Mouse (Mus musculus) Patski (cell line): Measurements from ENCODE around the gene Mfsd11. TPM values are rescaled to one million over a fixed set of nuclear protein-coding genes. Genes with fewer than 3 reads are reported as not detected.

Experiments used
- ATAC-seq: fragments of 100-300 bp; one replicate; pipeline ENCODE4 v1.8.0; 2021
- CTCF ChIA-PET: fragments of 350-600 bp; sonication (Branson Sonifier 250); formaldehyde crosslinking; loops from one replicate; lab custom pipeline; 2022; ENCODE audit warnings: inconsistent platforms; lab: Charles Lee
- POLR2A ChIA-PET: fragments of 350-600 bp; sonication (Branson Sonifier 250); formaldehyde crosslinking; loops from one replicate; lab custom pipeline; 2022; ENCODE audit warnings: antibody characterized with exemption, inconsistent platforms; lab: Charles Lee
- DNase-seq: peaks from one replicate; pipeline ENCODE4 v3.0.0-alpha.2; 2011; ENCODE audit warnings: low read depth, low spot score
- H3K27me3 ChIP-seq: fragments of 371-371 bp; one replicate; pipeline ENCODE4 v1.5.1; 2021
- CTCF ChIP-seq: fragments of 100-300 bp; IDR thresholded peaks from one replicate; pipeline ENCODE4 v1.5.1; 2021
- in situ Hi-C: fragments of 300-500 bp; cut with MboI; formaldehyde crosslinking; loops from 3 replicates; pipeline ENCODE4 v1.11.1; 2018; ENCODE audit warnings: low pct_unique_long_range_greater_than_20kb, mixed read lengths
- polyA plus RNA-seq: library from polyadenylated mRNA; unstranded; gene quantifications from one replicate; pipeline ENCODE4 v1.2.3, GENCODE M21; 2021

Gene Mfsd11
- polyA plus RNA-seq, 1 experiment from 2014 or later: 58.8 TPM

DNA sequence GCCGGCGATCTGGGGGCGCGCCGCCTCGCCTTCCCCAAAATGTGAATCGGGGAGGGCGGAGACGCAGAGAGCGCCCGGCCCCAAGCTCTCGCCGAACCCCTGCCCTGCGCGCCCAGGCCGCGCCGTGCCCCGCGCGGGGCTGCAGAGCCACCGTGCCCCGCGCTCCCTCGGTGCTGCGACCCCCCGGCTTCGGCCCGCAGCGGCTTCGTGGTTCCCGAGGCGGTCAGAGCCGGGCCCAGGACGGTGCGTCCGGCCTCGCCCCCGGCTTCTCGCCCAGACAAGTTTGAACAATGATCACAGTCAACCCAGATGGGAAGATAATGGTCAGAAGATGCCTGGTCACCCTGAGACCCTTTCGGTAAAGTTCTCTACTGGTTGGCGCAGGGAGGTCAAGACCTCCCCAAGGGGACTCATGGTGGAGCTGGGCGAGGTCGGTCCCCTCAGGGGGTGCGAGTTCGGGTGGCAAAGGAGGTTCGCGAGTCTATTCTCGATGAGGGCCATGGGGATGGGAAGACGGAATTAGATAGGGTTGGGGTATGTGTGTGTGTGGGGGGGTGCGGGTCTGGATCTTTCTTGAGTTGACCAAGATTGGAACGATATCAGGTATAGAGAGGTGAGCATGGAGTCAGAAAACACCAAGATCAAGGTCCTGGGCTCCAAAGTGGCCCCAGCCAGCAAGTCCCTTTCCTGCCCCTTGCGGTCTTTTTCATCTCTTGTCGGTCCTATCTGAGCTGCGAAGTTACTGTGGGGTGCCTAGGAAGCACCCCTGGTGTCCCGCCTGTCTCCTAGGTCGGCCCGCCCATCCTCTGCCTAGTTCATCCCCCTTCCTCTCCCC is 67.2 kb downstream of the Mfsd11 start:
- TF ChIP-seq CTCF: no peak
- ATAC-seq (no peak), DNase-seq (no peak)
- in situ Hi-C loops: loop anchor here (10.0 to 25.0 kb wide), 2 partner anchors 95 to 443 kb away; no protein-coding TSS in a partner anchor
- ChIA-PET POLR2A (no interaction called here), CTCF (no interaction called here)
- H3K27me3 ChIP-seq: peaks cover 36% of the 10 kb centered on the region

DNA sequence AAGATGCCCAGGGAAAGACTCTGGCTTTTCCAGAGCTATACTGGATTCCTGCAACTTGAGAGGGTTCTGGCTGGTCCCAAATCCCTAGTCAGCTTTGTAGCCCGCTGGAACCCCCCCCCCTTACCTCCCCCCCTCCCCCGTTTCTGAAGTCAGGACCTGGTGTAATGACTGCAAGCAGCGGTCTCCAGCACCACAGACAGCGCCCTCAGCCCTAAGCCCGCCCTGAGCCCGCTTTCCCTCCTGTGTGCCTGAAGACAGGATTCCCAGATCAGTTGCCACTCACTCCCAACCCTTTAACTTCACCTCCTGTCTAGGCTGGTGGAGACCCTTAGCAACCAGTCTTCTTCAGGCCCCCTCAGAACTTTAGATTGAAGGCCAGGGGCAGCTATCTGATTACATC is 68.5 kb downstream of the Mfsd11 start:
- POLR2A ChIA-PET: no interaction called here
- no peak for ATAC-seq
- TF ChIP-seq CTCF: no peak
- DNase-seq: no peak
- CTCF ChIA-PET: no interaction called here
- peaks cover 36% of the 10 kb centered on the region for H3K27me3 ChIP-seq
- in situ Hi-C loops: loop anchor here (10.0 to 25.0 kb wide), 2 partner anchors 94 to 442 kb away; no protein-coding TSS in a partner anchor

DNA sequence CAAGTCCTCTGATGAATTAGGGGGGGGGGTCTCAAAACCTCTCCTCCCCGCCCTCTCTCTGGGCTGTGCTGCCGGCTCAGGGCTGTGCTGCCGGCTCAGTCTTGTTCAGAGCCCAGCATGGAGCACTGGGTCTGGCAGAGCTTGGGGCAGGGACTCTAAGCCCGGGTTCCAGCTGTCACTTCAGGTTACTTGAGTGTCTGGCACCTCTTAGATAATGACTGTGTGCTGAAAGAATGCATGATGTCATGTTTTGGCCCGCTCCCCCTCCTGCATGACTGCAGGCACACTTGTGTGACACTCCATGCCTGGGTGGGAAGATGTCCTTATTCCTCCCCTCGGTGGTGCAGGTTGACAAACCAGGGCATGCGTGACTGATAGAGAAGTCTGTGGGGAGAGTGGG is 69.8 kb downstream of the Mfsd11 start:
- POLR2A ChIA-PET: no interaction called here
- CTCF ChIA-PET: interaction anchor here (1.7 kb wide), 1 partner anchor 37 kb away, joined by 4 read pairs; no protein-coding TSS in a partner anchor
- DNase-seq (no peak), ATAC-seq (no peak)
- no peak for TF ChIP-seq CTCF
- peaks cover 34% of the 10 kb centered on the region for H3K27me3 ChIP-seq
- in situ Hi-C loops: loop anchor here (10.0 to 25.0 kb wide), 2 partner anchors 93 to 440 kb away; no protein-coding TSS in a partner anchor

Other genes starting within 250 kb of the Mfsd11 start
- 15.6 TPM for gene Rhbdf2, start 225.4 kb upstream of the Mfsd11 start, polyA plus RNA-seq
- 0.56 TPM for gene Prcd, start 198.9 kb upstream of the Mfsd11 start, polyA plus RNA-seq
- 0.24 TPM for gene Cygb, start 198.1 kb upstream of the Mfsd11 start, polyA plus RNA-seq
- not detected for gene St6galnac1, start 76.9 kb upstream of the Mfsd11 start, polyA plus RNA-seq
- 116 TPM for gene Mxra7, start 24.4 kb upstream of the Mfsd11 start, polyA plus RNA-seq
- gene Mettl23, start 9.2 kb upstream of the Mfsd11 start, polyA plus RNA-seq: 22.6 TPM
- 77.3 TPM for gene Jmjd6, start 9.0 kb upstream of the Mfsd11 start, polyA plus RNA-seq
- 283 TPM for gene Srsf2, start 654 bp downstream of the Mfsd11 start, polyA plus RNA-seq
- 0.05 TPM for gene Mgat5b, start 66.4 kb downstream of the Mfsd11 start, polyA plus RNA-seq